Mouse (Mus musculus) megakaryocyte, adult 5-6 weeks (primary cell): ENCODE measurements around the gene Sfi1. TPM values are rescaled to one million over a fixed set of nuclear protein-coding genes. Genes with fewer than 3 reads are reported as not detected.
A peak's percentile ranks its signal among the peaks of the same experiment; 100 is the strongest.
"Not testable (repeated sequence)": the region's sequence is repeated elsewhere in the genome, so short reads cannot be mapped to it uniquely, and the experiment has no call there.

Source experiments
- ATAC-seq: 2 replicates; pipeline ENCODE4 v1.8.0; 2016; ENCODE audit warnings: mild to moderate bottlenecking, inconsistent platforms; ENCODE audit not compliant: poor library complexity, severe bottlenecking
- total RNA-seq, 2 experiments: library from RNA; stranded (forward) in 1 of 2; stranded (reverse) in 1 of 2; fragments of 153-499, 151-499 nt in 1 of 2; fragments of 221-1000, 200-1000 nt in 1 of 2; gene quantifications; 2 replicates each; pipeline versions ENCODE4 v1.2.3 to v1.2.4; 2015 to 2017

Gene Sfi1
- total RNA-seq, 2 experiments from 2014 or later = 6.0 to 7.5 TPM

DNA sequence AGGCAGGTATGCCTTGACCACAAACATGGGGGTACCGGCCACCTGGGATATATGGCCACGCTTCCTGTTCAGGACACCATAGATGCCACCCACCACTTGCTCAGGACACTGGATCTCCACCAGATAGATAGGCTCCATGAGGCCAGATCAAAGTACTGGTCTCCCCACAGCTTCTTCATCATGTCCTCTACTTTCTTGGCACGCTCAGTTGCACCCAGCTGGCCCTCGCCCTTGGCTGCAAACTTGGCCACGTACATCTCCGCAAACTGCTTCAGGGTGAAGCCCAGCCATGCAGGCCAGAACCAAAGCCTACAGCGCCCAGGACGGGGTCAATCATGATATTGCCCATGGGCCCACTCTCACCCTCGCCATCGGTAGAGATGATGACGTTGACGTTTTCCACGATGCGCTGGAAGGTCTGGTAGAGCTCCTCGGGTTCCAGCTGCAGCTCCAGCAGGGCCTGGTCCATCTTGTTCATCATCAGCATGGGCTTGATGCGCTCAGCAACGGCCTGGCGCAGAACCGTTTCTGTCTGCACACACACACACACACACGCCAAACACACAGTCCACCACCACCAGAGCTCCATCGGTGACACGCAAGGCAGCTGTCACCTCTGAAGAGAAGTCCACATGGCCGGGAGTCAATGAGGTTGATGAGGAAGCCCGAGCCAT, 43.1 kb downstream of the Sfi1 start:
- not testable (repeated sequence) for ATAC-seq

DNA sequence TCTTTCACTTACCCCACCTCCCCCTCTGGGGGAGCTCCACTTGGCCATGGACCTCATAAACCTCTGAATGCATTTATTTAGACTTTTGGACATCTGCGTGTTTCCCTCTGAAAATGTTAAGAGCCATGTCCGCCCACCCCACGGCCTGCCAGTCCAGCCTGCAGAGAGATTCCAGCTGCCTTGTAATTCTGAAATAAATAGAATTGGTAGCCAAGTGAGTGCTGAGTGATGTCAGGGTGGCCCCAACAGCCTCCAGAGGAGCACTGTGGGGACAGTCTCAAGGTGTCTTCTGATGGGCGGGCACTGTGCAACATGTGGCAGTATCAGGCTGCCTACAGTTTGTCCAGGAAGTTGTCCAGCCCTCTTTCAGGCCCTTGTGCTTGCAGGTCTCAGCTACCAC, 43.8 kb downstream of the Sfi1 start:
- not testable (repeated sequence) for ATAC-seq

DNA sequence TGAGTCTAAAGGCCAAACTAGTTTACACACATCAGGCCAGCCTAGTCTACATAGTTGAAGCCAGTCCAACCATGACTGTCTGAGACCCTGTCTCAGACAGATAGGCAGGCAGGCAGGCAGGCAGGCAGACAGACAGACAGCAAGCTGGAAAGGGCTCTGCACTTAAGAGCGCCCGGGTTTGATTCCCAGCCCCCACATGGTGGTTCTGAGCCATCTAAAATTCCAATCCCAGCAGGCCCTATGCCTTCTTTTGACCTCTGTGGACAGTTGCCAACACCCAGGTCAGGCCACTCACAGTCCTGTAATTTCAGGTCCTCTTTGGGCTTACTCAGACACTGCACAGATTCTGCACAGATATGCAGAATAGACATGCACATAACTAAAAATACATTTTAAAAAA, 46.5 kb downstream of the Sfi1 start:
- ATAC-seq = not testable (repeated sequence)

DNA sequence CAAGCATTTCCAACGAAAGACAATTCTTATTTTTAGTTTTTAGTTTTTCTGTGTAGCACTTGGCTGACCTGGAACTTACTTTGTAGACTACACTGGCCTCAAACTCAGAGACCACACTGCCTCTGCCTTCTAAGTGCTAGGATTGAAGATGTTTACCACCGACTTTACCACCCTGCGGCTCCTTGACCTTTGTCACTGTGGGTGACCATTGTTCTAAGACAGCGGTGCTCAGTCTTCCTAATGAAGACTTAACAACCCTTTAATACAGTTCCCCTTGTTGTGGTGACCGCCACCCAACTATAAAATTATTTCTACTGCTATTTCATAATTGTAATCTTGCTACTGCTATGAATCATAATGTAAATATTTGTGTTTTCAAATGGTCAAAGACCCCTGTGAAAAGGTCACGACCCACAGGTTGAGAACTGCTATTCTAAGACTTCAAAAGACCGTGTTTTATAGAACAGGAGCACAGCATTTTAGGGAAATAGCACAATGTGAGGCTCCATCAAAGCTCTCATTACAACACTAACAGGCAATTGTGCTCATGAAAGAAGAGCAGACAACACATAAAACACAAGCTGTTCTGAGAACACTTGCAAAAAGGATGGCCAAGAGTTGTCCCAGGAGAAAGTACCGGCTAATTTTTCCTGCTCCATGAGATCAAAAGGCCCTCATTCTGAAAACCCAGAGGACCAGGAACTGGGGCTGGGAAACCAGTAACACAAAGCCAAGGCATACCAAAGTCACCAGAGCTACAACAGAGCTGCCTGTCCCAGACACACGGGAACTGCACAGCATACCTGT, 47.7 kb downstream of the Sfi1 start:
- ATAC-seq = not testable (repeated sequence)

DNA sequence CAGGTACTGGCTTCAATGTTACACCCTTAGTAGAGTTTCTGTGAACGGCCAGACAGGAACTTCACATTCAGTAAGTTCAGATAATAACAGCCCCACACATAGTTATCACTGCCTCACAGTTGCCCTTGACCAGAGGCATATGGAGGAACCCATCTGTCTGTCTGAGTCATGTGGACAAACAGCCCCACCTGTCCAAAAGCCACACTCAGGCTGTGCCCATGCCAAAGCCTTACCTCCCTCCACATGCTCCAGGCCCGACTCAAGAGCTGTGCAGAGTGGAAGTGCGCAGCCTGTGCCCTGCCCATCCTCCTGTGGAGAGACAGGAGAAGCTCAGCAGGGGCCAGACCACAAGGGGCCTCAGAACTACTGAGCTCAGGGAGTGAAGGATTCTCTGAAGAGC, 49.3 kb downstream of the Sfi1 start:
- peak; percentile 0; the same call in 1 of the 2 replicates for ATAC-seq

DNA sequence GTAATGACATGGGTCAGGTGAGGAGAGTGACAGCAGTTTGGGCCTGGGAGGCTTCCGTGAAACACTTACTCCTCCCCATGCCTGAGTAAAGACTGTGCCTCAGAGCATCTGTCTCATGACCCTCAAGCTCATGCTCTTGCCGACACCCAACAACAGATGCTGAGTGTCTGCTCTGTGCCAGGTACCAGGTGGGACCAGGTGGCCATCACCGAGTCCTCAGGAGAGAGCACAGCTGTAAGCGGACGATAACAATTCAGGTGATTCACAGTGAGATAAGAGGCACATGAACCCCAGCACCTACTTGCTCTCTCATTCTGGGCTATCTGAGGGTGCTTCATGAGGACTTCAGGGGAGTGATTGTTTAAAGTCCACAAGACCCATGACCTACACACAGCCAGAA, 50.9 kb downstream of the Sfi1 start:
- peak; percentile 5 for ATAC-seq

DNA sequence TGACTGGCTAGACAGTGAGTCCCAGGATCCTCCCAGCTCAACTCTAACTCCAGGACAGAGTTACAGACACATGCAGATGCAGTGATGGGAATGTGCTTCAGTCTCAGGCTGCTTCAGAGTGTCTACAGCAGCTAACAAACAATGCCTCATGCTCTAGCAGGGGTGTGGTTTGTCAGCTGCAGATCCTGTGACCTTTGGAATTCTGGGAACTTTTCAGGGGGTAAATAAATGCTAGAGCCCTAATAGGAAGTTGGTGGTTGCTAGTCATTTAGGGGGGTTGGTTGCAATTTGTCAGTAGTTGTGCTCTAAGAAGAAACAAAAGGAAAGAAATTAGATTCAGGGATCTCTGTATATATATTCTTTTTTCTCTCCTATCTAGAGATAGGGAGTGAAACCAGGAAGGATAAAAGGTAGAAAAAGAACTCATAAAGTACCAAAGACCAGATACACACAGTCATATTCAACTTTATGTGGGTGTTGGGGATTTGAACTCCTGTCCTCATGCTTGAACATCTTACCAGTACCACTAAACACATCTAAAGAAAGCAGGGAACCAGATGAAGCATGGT, 52.2 kb downstream of the Sfi1 start:
- not testable (repeated sequence) for ATAC-seq

DNA sequence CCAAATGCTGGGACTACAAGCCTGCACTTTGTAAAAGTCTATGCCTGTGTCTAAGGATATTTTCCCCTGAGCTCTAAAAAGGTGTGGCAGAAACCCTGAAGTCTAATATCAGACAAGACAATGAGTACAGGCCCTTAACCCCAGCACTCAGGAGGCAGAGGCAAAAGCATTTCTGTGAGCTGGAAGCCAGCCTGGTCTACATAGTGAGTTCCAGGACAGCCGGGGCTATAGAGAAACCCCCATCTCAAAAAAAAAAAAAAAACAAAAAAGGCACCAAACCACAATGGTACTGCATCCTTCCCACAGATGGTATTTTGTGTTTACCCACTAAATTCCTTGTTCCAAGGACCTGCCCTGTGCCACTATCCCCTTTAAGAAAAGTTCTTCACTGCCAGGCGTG, 54.9 kb downstream of the Sfi1 start:
- not testable (repeated sequence) for ATAC-seq

DNA sequence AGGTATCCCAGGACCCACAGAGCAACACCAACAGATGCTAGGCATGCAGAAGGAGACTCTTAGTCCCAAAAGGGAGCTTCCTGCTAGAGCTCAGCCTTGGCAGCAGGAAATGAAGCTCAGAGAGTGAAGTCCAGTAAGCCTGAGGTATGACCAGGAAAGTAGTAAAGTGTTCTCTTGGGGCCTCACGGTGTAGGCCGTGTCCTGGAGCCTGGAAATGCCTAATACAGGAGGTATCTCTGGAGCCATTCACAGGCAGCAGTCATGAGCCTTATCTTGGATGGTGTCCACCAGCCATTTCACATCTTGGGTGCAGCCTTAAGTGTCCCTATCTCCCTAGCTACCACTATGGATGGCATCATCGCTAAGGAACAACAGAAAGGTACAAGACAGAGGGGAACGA, 56.0 kb downstream of the Sfi1 start:
- peak; percentile 2 for ATAC-seq

DNA sequence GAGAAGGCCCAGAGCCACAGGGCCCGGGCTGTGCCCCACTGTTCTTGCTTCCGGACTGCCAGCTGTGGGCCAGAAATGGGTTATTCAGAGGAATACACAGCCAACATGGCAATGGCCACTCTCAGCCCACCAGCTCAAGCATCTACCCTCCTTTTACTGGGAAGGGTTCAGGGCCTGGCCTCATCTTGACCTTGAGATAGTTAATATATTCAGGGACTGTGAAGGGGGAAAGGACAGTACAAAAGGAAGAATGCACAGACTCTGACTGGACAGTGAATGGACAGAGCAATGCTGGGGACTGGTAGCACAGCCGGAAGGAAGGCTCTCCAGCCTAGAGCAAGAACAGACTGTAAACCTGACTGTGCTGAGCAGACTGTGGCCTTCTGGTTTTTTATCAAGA, 57.3 kb downstream of the Sfi1 start:
- not testable (repeated sequence) for ATAC-seq

DNA sequence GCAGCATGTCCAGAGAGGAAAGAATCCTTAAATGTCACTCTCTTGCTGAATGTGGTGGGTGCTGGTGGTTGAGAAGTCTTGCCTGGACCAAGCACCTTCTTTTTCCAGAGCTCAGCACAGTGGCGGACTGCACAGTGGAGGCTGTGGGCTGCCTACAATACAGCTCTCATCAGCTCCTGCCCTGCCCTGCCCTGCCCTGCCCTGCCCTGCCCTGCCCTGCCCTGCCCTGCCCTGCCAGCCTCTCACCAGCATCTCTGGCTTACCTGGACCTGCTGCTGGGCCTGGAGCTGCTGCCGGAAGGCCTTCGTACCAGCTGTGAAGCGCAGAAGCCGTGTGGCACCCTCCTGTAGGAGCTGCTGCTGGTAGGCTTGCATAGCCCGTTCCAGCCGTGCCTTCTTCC, 57.9 kb downstream of the Sfi1 start:
- ATAC-seq = not testable (repeated sequence)

DNA sequence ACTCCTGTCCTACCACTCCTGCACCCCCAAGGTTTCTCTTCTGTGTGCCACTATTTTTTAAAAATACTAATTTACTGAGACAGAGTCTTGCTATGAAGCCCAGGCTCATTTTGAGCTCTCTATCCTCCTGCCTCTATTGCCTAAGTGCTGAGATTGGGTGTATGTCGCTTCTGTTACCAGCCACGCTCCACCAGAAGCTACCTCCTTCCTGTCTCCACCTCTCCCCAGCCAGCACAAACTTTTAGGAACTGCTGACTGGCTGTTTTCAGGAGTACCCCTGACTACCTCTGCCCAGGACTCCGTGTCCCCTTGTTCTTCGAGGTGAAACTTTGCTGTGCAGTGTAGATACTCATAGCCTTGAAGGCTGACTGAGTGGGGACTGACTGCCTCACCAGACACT, 59.9 kb downstream of the Sfi1 start:
- ATAC-seq = peak; percentile 25

DNA sequence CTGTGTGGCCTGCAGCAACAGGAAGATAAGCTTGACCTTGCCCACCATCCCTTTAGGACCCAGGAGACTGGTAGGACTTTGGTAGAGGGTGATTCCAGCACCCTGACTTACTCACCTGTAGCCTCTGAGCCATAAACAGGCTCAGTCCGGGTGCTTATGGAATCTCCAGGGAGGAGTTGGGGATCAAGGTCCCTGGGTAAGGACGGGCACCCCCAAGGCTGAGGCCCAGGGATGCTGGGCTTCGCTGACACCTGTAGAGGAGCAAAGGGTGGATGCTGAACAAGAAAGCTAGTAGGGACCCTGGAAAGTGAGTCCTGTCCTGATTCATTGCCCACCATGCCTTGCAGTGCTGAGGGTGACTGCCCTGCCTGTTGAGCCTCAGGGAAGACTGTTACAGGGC, 60.3 kb downstream of the Sfi1 start:
- peak; percentile 11 for ATAC-seq

DNA sequence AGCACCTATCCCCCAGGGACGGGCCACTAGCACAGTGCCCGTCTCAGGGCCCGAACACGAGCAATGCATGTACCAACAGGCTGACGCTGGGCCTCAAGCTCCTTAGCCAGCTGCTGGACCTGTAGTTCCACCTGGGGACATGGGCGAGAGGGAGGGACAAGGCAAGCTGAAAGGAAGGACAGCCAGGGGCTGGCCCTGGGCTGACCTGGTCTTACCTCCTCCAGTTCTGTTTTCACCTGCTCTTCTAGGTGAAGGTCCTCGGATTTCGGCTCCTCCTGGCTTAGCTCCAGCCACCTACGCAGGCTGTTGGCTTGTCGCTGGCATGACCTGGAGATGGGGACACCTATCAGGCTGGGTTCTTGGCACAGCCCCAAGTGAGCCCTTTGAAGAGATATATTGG, 61.3 kb downstream of the Sfi1 start:
- ATAC-seq = peak; percentile 1; the same call in 1 of the 2 replicates

DNA sequence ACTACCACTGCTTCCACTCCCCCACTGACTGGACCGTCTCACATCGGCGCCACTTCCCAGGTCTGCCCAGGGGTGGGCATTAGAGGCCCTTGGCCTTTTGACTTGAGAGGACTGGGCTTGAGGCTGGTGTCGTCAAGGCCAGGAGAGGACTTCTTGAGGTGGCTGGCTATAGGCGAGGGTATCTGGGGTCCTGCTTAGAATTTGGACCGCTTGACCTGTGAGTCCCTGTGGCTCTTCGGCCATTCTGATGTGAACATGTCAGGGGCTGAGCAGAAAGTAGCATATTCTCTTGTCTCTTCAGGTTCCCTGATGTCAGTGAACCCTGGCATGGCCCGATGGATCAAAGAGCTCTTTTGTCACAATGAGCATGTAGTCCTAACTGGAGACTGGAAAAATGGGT, 63.4 kb downstream of the Sfi1 start:
- ATAC-seq = not testable (repeated sequence)

DNA sequence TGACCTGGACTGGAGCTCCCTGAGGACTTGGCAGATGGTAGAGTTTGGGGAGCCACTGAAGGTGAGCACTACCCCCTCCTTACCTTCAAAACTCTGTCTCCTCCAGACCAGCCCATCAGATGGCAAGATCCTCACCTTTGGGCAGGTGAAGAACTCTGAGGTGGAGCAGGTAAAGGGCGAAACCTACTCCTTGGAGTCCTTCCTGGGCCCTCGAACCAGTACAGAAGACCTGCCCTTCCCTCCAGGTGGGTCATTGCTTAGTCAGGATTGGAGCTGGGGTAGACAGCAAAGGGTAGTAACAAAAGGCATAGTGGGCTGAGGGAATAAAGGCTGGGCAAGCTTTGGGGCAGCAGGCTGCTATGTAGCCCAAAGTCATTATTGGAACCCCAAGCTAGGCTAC, 64.0 kb downstream of the Sfi1 start:
- not testable (repeated sequence) for ATAC-seq

DNA sequence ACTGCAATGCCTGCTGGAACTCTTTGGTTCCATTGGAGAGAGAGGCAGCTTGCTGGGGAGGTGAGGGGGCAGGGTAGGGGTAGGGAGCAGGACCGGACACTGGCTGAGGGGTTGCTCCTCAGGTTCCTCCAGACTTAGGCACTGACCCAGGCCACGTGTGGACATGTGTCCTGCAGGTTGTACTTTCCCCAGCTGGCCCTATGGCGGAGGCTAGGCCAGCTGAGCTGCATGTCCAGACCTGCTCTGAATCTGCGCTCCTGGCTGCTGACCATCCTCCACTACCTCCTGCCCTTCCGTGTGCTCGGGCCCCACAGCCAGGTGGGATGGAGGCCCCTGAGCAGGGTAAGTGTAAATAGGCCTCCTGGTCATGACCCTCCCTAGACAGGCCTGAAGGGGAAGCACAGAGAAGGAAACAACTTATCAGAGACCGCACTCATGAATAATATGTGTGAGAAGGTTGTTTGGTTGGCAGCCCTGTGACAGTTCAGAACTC, 65.9 kb downstream of the Sfi1 start:
- ATAC-seq = peak; percentile 3

DNA sequence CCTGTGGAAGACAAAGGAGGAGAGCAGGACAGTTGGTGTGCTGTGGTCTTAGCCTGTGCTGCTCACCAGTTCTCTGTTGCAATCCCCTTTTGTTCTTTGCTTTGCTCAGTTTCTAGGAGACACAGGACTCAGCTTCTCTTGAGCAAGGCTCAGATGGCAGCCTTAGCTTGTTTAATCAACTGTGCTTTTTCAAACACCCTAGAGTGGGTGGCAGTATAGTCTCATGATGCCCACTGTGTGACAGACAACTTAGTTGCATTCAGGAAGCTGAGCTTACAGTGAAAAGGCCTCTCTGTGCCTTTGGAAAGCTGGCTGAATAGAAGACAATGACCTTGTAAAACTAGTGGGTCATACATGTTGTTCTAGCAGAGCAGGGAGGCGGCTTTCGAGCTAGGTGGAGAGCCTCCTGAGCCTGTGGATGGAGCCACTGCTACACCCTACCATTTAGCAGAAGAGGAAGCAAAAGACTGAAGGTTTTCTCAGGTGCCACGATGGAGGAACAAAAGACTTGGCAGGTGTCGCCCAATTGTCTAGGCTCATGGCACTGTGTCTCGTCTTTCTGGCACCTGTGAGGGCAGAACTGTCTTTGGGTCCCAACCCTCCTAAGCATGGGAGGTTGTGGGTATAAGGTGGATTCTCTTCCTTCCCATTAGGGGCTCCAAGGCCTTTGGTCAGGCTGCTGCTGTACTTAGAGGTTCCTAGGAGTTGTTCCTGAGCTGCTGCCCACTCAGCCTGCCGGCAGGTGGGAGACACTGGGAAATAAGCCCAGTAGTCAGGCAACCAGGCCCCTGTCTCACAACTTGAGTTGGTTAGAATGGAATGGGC, 66.6 kb downstream of the Sfi1 start:
- peak; percentile 4 for ATAC-seq

DNA sequence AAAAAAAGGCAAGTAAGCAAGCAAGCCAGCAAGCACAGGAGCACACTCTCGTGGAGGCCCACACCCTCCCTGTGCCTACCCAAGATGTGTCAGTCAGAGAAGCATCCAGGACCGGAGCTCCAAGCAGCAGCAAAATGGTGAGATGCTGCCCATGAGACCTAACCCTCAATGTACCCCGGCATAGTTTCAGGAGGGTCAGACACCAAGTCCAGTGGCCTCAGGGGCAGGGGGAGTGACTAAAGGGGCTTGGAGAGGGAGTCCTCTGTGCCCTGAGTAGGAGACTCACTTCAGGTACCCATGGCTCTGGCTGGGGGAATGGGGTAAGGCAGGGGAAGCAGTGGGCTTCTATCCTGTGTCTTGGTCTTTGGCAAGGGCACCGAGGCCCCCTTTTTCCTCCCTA, 67.3 kb downstream of the Sfi1 start:
- peak; percentile 1 for ATAC-seq

DNA sequence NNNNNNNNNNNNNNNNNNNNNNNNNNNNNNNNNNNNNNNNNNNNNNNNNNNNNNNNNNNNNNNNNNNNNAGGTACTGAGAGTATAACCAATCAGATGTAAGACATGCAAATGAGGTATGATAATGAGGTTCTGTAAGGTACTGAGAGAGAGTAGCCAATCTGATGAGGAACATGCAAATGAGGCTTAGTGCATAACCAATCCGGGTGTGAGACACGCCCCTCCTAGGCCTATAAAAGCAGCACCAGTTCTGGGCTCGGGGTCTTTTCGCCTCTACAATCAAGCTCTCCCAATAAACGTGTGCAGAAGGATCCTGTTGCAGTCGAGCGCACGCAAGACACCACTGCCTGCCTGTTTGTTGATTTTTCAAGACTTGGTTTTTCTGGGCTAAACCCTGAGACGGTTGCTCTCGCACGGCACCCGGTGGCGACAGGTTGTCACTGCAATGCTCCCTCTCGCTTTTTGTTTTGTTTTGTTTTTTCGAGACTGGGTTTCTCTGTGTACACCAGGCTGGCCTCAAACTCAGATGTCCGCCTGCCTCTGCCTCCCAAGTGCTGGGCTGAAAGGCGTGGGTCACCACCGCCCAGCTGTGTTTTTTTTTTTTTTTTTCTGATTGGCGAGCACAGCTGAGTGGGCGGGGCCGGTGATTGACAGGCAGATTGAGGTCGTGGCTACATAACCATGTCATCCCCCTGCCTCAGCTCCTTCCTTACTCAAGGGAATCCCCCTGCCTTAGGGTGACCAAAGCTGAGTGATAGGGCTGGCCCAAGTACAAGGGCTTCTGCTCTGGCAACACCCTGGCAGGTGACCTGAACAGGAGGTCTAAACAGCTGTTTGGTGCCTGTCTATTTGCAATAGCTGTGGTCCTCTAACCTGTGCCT, 68.1 kb downstream of the Sfi1 start:
- not testable (repeated sequence) for ATAC-seq
